Mouse (Mus musculus) 416B (cell line): Measurements from ENCODE around the gene Cnih2.

ENCODE experiments used
- DNase-seq: peaks from one replicate; pipeline ENCODE4 v3.0.0; 2011; ENCODE audit warnings: low read depth

The Cnih2 gene

DNA sequence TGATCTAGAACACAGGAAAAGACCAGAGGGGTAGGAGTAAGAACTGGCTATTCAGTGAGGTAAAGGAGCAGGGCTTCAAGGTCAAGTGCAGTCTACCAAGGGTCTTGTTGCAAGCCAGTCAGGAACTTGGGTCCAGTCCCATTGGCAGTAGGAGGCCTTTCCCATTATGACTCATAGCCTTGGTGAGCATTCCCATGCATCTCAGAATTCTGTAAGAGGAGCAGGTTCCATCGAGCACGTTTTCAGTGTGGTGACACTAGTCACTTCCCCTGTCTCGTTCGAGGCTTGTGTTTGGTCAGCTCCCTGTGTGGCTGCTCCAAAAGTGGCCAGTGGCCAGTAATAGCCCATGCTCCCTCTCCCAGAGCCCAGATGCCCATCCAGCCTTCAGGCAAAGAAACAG lies 52.8 kb downstream of the Cnih2 start:
- DNase-seq, result no peak
